Mouse (Mus musculus) ES-E14 (cell line): Measurements from ENCODE around the gene Yars.

Experiments
- CHD2 ChIP-seq: IDR thresholded peaks from 2 replicates; pipeline ENCODE4 v1.6.1; 2014; ENCODE audit warnings: mild to moderate bottlenecking, low read depth, low read length, inconsistent platforms
- HCFC1 ChIP-seq: IDR thresholded peaks from 2 replicates; pipeline ENCODE4 v1.6.1; 2012; ENCODE audit warnings: low read length, inconsistent platforms, borderline replicate concordance; ENCODE audit not compliant: insufficient read depth
- MAFK ChIP-seq: IDR thresholded peaks from 2 replicates; pipeline ENCODE4 v1.6.1; 2014; ENCODE audit warnings: mild to moderate bottlenecking, low read depth, low read length, inconsistent platforms; ENCODE audit not compliant: insufficient read depth
- ZC3H11A ChIP-seq: IDR thresholded peaks from 2 replicates; pipeline ENCODE4 v1.6.1; 2012; ENCODE audit warnings: low read depth, mild to moderate bottlenecking, inconsistent platforms, low read length, borderline replicate concordance
- ZNF384 ChIP-seq: IDR thresholded peaks from 2 replicates; pipeline ENCODE4 v1.6.1; 2012; ENCODE audit warnings: low read depth, low read length, inconsistent platforms

GRCm38 (mm10) chr4:129151276-129151811, 38.2 kb upstream of the Yars start:
- TF ChIP-seq MAFK = no peak
- TF ChIP-seq ZC3H11A = no peak
- TF ChIP-seq HCFC1 = no peak
- TF ChIP-seq CHD2 = no peak
- no peak for TF ChIP-seq ZNF384
